Mouse (Mus musculus): ENCODE measurements around the gene Olfr1338. TPM values are rescaled to one million over a fixed set of nuclear protein-coding genes. Genes with fewer than 3 reads are reported as not detected.
"Not testable (repeated sequence)": the region's sequence is repeated elsewhere in the genome, so short reads cannot be mapped to it uniquely, and the experiment has no call there.

Olfr1338 gene
- not detected in 2 replicates for polyA plus RNA-seq (2015; fragmentation: Nextera tagmentation; extraction: Ambion mirVana)

DNA sequence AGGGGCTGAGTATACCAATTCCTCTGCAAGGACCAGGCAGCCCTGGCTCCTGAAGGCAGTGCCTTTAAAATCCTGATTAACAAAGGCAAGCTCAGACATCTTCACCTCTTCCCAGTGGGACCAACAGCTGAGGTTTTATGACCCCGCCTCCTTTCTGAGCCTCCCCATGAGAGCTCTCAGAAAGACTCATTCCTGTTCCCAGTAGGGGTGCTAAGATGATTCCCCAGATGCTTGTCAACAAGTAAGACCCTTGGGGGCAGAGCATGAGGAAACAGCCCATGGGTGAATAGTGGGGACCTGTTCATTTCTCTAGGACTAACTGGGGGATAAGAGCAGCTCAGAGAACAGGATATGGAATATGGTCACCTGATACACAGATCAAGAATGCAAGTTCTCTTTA, at the start of gene Olfr1338:
TSS of gene Olfr1338 (minus strand) at position 101 of the 400 bp plus-strand sequence.
- Histone ChIP-seq H3K4me3 (ENCODE audit: low read length) (no peak within 1 kb of the TSS), H3K4me1 (replicated peaks; ENCODE audit: control insufficient read depth, insufficient read depth, low read length) (no peaks in the 10 kb centered on the region), H3K36me3 (ENCODE audit: control insufficient read depth, insufficient read depth, low read length) (no peaks in the 10 kb centered on the region), H3K4me2 (ENCODE audit: low read depth, low read length) (no peak within 1 kb of the TSS), H3K27ac (ENCODE audit: low read length) (no peak within 1 kb of the TSS), H3K9me3 (ENCODE audit: control insufficient read depth, low read length) (no peaks in the 10 kb centered on the region), H3K27me3 (ENCODE audit: control insufficient read depth, insufficient read depth, low read depth, low read length) (no peaks in the 10 kb centered on the region), H3K9ac (ENCODE audit: low read length) (no peak within 1 kb of the TSS)
- ATAC-seq (ENCODE audit: low read depth): no peak
- 75% methylated on average over 1 of the region's 1 CpGs for WGBS

DNA sequence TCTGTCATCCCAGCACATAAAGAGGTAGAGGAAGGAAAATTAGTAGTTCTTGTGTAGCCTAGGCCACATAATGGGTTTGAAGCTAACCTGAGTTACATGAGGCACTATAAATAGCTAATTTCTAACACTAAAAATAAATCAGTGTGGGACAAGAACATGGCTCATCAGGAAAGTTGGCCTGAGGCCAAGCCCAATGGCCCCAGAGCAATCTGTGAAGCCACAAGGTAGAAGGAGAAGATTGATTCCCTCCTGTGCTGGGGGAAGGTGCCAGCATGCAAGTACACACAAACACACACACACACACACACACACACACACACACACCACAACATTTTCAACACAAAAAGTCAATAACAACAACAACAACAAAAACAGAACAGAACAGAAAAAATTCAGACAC, 34.3 kb upstream of the Olfr1338 start:
- not testable (repeated sequence) for H3K4me2 ChIP-seq (ENCODE audit: low read depth, low read length); H3K4me3 ChIP-seq (ENCODE audit: low read length); H3K4me1 ChIP-seq (replicated peaks; ENCODE audit: control insufficient read depth, insufficient read depth, low read length); H3K36me3 ChIP-seq (ENCODE audit: control insufficient read depth, insufficient read depth, low read length); H3K9me3 ChIP-seq (ENCODE audit: control insufficient read depth, low read length); H3K9ac ChIP-seq (ENCODE audit: low read length); H3K27me3 ChIP-seq (ENCODE audit: control insufficient read depth, insufficient read depth, low read depth, low read length); ATAC-seq (ENCODE audit: low read depth); H3K27ac ChIP-seq (ENCODE audit: low read length)

DNA sequence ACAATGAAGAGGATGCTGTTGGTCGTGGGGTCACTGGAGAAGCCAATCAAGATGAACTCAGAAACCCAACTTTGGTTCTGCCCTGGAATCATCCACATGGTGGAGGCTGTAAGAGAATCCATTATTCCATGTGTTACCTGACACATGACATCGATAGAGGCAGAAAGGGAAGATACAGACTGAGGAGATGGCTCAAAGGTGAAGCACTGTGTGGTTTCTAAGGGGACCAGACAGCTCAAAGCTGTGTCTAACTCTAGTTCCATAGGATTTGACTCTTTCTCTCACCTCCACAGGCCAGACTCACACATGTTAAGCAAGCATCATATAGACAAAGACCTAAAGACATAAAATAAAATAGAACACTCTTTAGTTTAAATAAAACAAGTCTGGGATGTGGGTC, 23.9 kb upstream of the Olfr1338 start, which contains the start of gene Olfr1337:
TSS of gene Olfr1337 (minus strand) at position 101 of the 400 bp plus-strand sequence.
- no peak for ATAC-seq (ENCODE audit: low read depth)
- H3K9me3 ChIP-seq (ENCODE audit: control insufficient read depth, low read length): no peaks in the 10 kb centered on the region
- H3K27ac ChIP-seq (ENCODE audit: low read length): no peak within 1 kb of the TSS
- 62% methylated on average over 2 of the region's 2 CpGs for WGBS
- no peaks in the 10 kb centered on the region for H3K4me1 ChIP-seq (replicated peaks; ENCODE audit: control insufficient read depth, insufficient read depth, low read length)
- no peaks in the 10 kb centered on the region for H3K27me3 ChIP-seq (ENCODE audit: control insufficient read depth, insufficient read depth, low read depth, low read length)
- H3K4me3 ChIP-seq (ENCODE audit: low read length): no peak within 1 kb of the TSS
- H3K4me2 ChIP-seq (ENCODE audit: low read depth, low read length): no peak within 1 kb of the TSS
- H3K9ac ChIP-seq (ENCODE audit: low read length): no peak within 1 kb of the TSS
- no peaks in the 10 kb centered on the region for H3K36me3 ChIP-seq (ENCODE audit: control insufficient read depth, insufficient read depth, low read length)

DNA sequence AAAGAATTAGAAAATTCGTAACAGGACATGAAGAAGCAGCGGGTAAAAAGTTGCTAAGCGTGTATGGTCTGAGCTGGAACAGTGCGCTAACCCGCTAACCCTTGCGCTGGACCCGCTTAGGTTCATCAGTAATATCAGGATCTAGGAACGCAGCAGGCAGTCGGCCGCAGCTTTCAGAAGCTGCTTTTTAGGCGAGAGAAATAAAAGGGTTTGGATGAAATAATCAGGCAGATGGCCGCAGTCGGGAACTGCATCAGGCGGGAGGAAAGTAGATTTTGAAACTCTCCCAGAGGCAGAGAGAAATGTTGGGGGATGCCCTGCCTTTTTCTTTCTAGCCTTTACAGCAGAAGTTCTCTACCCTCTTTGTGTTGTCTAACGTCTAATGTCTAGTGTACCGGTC, 16.7 kb downstream of the Olfr1338 start:
- H3K4me1 ChIP-seq (replicated peaks; ENCODE audit: control insufficient read depth, insufficient read depth, low read length): no peaks in the 10 kb centered on the region
- H3K4me3 ChIP-seq (ENCODE audit: low read length): no peak overlapping the region
- WGBS: 9% methylated on average over 16 of the region's 16 CpGs
- peaks cover 4% of the 10 kb centered on the region; the same call in 1 of the 2 replicates for H3K27me3 ChIP-seq (ENCODE audit: control insufficient read depth, insufficient read depth, low read depth, low read length)
- H3K27ac ChIP-seq (ENCODE audit: low read length): no peak overlapping the region
- no peaks in the 10 kb centered on the region for H3K36me3 ChIP-seq (ENCODE audit: control insufficient read depth, insufficient read depth, low read length)
- peaks cover 2% of the 10 kb centered on the region; the same call in 1 of the 2 replicates for H3K9me3 ChIP-seq (ENCODE audit: control insufficient read depth, low read length)
- no peak for ATAC-seq (ENCODE audit: low read depth)
- no peak overlapping the region for H3K4me2 ChIP-seq (ENCODE audit: low read depth, low read length)
- no peak overlapping the region for H3K9ac ChIP-seq (ENCODE audit: low read length)

DNA sequence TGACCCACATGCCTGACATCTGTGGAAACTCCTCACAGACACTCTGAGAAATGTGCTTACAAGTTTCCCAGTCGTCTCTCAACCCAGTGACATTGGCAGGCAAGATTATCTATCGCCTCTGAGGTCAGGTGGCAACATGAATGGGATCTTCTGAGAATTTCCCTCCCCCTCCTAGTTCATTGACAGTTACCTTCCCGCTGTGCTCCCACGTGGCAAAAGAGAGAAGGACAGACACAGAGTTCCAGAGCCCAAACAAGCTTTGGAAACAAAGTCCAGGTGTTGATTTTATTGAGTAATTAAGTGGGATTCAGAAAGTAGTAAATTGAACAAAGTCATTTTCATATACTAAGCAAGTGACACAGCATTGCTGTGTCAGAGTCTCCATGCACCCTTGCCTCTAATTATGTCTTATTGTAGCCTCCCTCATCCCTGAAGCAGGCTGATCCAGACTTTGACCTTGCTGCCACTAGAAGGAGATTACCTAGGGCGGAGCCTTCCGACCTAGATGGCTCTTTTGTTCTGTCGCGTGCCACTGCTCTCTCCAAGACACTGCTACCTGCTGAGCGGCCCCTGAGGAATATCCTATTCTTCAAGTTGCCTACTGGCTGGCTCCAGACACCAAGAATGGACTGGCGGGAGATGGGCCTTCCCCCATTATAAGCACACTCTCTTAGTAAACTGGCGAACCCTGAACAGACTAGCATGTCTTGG, 17.4 kb downstream of the Olfr1338 start:
- Histone ChIP-seq H3K9me3 (ENCODE audit: control insufficient read depth, low read length) (peaks cover under 1% of the 10 kb centered on the region; the same call in 1 of the 2 replicates), H3K9ac (ENCODE audit: low read length) (no peak overlapping the region), H3K27ac (ENCODE audit: low read length) (no peak overlapping the region), H3K36me3 (ENCODE audit: control insufficient read depth, insufficient read depth, low read length) (no peaks in the 10 kb centered on the region), H3K4me2 (ENCODE audit: low read depth, low read length) (no peak overlapping the region), H3K4me1 (replicated peaks; ENCODE audit: control insufficient read depth, insufficient read depth, low read length) (no peaks in the 10 kb centered on the region), H3K4me3 (ENCODE audit: low read length) (no peak overlapping the region), H3K27me3 (ENCODE audit: control insufficient read depth, insufficient read depth, low read depth, low read length) (peaks cover 4% of the 10 kb centered on the region; the same call in 1 of the 2 replicates)
- ATAC-seq (ENCODE audit: low read depth): no peak
- 4% methylated on average over 11 of the region's 11 CpGs for WGBS

DNA sequence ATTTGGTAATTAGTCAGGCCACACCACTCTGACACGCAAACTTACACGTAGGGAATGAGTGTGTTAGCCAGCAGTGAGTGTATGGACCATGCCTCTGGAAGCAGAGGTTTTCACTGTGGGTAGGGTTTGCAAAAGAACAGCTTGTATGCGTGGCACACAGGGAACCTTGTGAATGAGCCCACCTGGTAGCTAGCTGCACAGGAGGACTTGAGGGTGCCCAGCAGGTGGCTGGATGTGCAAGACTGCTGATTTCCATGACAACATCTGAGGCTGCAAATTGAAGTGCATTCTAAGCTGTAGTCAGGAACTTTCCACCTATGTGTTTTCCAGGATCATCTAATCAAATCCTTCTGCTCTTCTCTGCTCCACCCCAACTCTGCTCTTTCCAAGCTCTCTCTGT, 19.0 kb downstream of the Olfr1338 start:
- no peak overlapping the region for H3K4me3 ChIP-seq (ENCODE audit: low read length)
- no peak overlapping the region for H3K4me2 ChIP-seq (ENCODE audit: low read depth, low read length)
- H3K36me3 ChIP-seq (ENCODE audit: control insufficient read depth, insufficient read depth, low read length): no peaks in the 10 kb centered on the region
- no peak overlapping the region for H3K27ac ChIP-seq (ENCODE audit: low read length)
- peaks cover 4% of the 10 kb centered on the region; the same call in 1 of the 2 replicates for H3K27me3 ChIP-seq (ENCODE audit: control insufficient read depth, insufficient read depth, low read depth, low read length)
- H3K9ac ChIP-seq (ENCODE audit: low read length): no peak overlapping the region
- no peak for ATAC-seq (ENCODE audit: low read depth)
- no peaks in the 10 kb centered on the region for H3K4me1 ChIP-seq (replicated peaks; ENCODE audit: control insufficient read depth, insufficient read depth, low read length)
- no peaks in the 10 kb centered on the region for H3K9me3 ChIP-seq (ENCODE audit: control insufficient read depth, low read length)
- WGBS: 59% methylated on average over 3 of the region's 3 CpGs

DNA sequence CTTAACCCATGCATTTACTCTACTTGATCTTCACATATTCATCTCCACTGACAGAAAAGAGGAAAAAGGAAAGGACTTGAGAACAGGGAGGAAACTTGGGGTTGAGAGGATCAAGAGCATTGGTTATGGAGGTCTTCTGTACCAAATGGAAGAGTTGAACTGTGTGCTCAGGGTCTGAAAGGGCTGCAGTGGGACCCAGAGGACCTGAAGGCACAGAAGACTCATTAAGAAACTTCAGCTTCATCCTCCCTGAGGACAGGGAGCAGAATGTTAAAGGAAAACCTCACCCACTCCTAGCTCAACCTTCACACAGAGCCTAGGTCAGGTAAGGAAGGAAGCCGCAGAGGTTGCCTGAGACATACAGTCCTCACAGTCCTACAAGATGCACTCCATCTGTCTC, 26.7 kb downstream of the Olfr1338 start, which contains the start of gene Olfr1339:
TSS of gene Olfr1339 (plus strand) at position 301 of the 400 bp plus-strand sequence.
- no peak for ATAC-seq (ENCODE audit: low read depth)
- no peak within 1 kb of the TSS for H3K4me2 ChIP-seq (ENCODE audit: low read depth, low read length)
- no peaks in the 10 kb centered on the region for H3K4me1 ChIP-seq (replicated peaks; ENCODE audit: control insufficient read depth, insufficient read depth, low read length)
- no peaks in the 10 kb centered on the region for H3K27me3 ChIP-seq (ENCODE audit: control insufficient read depth, insufficient read depth, low read depth, low read length)
- H3K36me3 ChIP-seq (ENCODE audit: control insufficient read depth, insufficient read depth, low read length): no peaks in the 10 kb centered on the region
- H3K9me3 ChIP-seq (ENCODE audit: control insufficient read depth, low read length): no peaks in the 10 kb centered on the region
- no peak within 1 kb of the TSS for H3K27ac ChIP-seq (ENCODE audit: low read length)
- WGBS: 92% methylated on average over 1 of the region's 1 CpGs
- no peak within 1 kb of the TSS for H3K9ac ChIP-seq (ENCODE audit: low read length)
- H3K4me3 ChIP-seq (ENCODE audit: low read length): no peak within 1 kb of the TSS

DNA sequence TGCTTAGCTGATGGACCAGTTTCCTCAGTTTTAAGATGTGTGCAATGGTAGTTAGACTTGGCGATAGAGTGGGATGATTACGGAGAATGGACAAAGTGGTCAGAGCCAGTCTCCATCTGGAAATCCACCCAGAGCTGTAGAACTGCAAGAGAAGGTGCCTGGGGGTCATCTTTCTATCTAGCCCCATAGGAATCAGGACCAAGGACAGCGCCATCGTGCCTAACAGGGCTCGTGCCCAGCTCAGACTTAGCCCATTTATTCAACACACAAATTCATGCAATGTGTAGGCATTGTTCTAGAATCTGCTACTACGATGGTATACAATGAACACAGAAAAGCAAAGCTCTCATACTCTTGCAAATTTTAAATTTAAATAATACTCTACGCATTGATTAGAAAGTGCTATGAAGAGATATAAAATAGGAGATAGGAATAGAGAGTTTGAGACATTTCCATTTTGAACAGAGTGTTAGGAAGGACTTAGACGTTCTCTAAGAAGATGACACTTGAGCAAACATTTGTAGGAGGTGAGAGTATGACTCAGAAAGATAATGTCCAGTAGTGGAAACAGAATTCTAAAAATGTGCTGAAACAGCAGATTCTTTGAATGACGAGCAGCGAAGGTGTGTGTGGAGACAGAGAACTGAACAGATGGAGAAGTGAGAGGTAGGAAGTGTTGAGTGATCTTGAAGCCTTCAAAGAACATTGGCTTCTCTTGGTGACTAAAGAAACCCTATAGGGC, 36.6 kb downstream of the Olfr1338 start:
- no peak overlapping the region for H3K4me2 ChIP-seq (ENCODE audit: low read depth, low read length)
- H3K9ac ChIP-seq (ENCODE audit: low read length): no peak overlapping the region
- H3K4me3 ChIP-seq (ENCODE audit: low read length): no peak overlapping the region
- no peaks in the 10 kb centered on the region for H3K36me3 ChIP-seq (ENCODE audit: control insufficient read depth, insufficient read depth, low read length)
- H3K4me1 ChIP-seq (replicated peaks; ENCODE audit: control insufficient read depth, insufficient read depth, low read length): no peaks in the 10 kb centered on the region
- no peak overlapping the region for H3K27ac ChIP-seq (ENCODE audit: low read length)
- no peak for ATAC-seq (ENCODE audit: low read depth)
- H3K9me3 ChIP-seq (ENCODE audit: control insufficient read depth, low read length): no peaks in the 10 kb centered on the region
- WGBS: 48% methylated on average over 10 of the region's 10 CpGs
- no peaks in the 10 kb centered on the region for H3K27me3 ChIP-seq (ENCODE audit: control insufficient read depth, insufficient read depth, low read depth, low read length)

DNA sequence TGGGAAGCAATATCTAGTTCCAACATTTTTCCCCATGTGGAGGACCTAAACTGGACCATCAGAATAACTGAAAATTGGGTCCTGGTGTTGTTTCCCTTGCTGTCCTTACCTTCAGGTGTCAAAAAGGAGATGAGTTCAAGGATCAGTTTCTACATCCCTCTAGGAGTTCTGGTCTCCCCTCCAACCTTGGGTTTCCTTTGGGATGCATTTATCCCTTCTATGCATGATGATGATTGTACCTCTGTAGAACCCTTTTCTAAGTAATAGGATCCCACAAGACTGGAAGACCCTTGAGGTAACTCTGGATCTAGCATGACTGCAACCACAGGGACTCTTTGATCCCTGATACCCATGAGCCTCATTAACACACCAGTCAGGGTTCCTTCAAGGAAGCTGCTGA, 38.7 kb downstream of the Olfr1338 start, which contains the start of gene Olfr1340:
TSS of gene Olfr1340 (plus strand) at position 301 of the 400 bp plus-strand sequence.
- Histone ChIP-seq H3K4me2 (ENCODE audit: low read depth, low read length) (no peak within 1 kb of the TSS), H3K27ac (ENCODE audit: low read length) (no peak within 1 kb of the TSS), H3K36me3 (ENCODE audit: control insufficient read depth, insufficient read depth, low read length) (no peaks in the 10 kb centered on the region), H3K4me1 (replicated peaks; ENCODE audit: control insufficient read depth, insufficient read depth, low read length) (no peaks in the 10 kb centered on the region), H3K4me3 (ENCODE audit: low read length) (no peak within 1 kb of the TSS), H3K9ac (ENCODE audit: low read length) (no peak within 1 kb of the TSS), H3K27me3 (ENCODE audit: control insufficient read depth, insufficient read depth, low read depth, low read length) (no peaks in the 10 kb centered on the region), H3K9me3 (ENCODE audit: control insufficient read depth, low read length) (no peaks in the 10 kb centered on the region)
- ATAC-seq (ENCODE audit: low read depth): no peak
